Mouse (Mus musculus): ENCODE results near the gene Myo1d.

Gene Myo1d

GRCm38 (mm10) chr11:80498328-80499070 is 281.3 kb downstream of the Myo1d start:
- peak; percentile 40 for DNase-seq

- no peak for DNase-seq
Measured at GRCm38 (mm10) chr11:80497225-80497919, 282.5 kb downstream of the Myo1d start.

- no peak for DNase-seq
Measured at GRCm38 (mm10) chr11:80496640-80497039, 283.2 kb downstream of the Myo1d start.

GRCm38 (mm10) chr11:80495972-80496371 is 283.9 kb downstream of the Myo1d start:
- DNase-seq, result no peak

- DNase-seq, result no peak
Measured at GRCm38 (mm10) chr11:80494852-80495251, 285.0 kb downstream of the Myo1d start.

- no peak for DNase-seq
Measured at GRCm38 (mm10) chr11:80493186-80493585, 286.6 kb downstream of the Myo1d start.

- DNase-seq, result no peak
Measured at GRCm38 (mm10) chr11:80490831-80491230, 289.0 kb downstream of the Myo1d start.

- no peak for DNase-seq
Measured at GRCm38 (mm10) chr11:80489882-80490196, 290.0 kb downstream of the Myo1d start.

GRCm38 (mm10) chr11:80489172-80489881 is 290.5 kb downstream of the Myo1d start:
- peak; percentile 72 for DNase-seq

- DNase-seq, result no peak
Measured at GRCm38 (mm10) chr11:80487904-80488587, 291.8 kb downstream of the Myo1d start.

GRCm38 (mm10) chr11:80485622-80486206 is 294.1 kb downstream of the Myo1d start:
- DNase-seq, result no peak

- no peak for DNase-seq
Measured at GRCm38 (mm10) chr11:80485120-80485551, 294.7 kb downstream of the Myo1d start.

- DNase-seq, result peak; percentile 84
Measured at GRCm38 (mm10) chr11:80484191-80484791, 295.5 kb downstream of the Myo1d start.

GRCm38 (mm10) chr11:80483536-80484067 is 296.2 kb downstream of the Myo1d start:
- DNase-seq, result no peak

GRCm38 (mm10) chr11:80482921-80483320 is 296.9 kb downstream of the Myo1d start:
- no peak for DNase-seq

GRCm38 (mm10) chr11:80482347-80482746 is 297.5 kb downstream of the Myo1d start:
- no peak for DNase-seq

GRCm38 (mm10) chr11:80481409-80482050 is 298.3 kb downstream of the Myo1d start:
- no peak for DNase-seq

- DNase-seq, result no peak
Measured at GRCm38 (mm10) chr11:80479906-80480866, 299.6 kb downstream of the Myo1d start.

- DNase-seq, result no peak
Measured at GRCm38 (mm10) chr11:80479425-80479824, 300.4 kb downstream of the Myo1d start.

- DNase-seq, result peak; percentile 58
Measured at GRCm38 (mm10) chr11:80478694-80479412, 301.0 kb downstream of the Myo1d start.
